Mouse (Mus musculus) hindbrain, postnatal 0 days (tissue): ENCODE measurements around the gene Sel1l3. TPM values are rescaled to one million over a fixed set of nuclear protein-coding genes. Genes with fewer than 3 reads are reported as not detected.

ENCODE experiments used
- ATAC-seq: fragments of 200-750 bp; cut with Nextera tagmentation; 2 replicates; pipeline ENCODE4 v1.8.0; 2017; ENCODE audit warnings: mild to moderate bottlenecking, moderate TSS enrichment, moderate library complexity
- DNase-seq: peaks from one replicate; pipeline ENCODE4 v3.0.0-alpha.2; 2015; ENCODE audit warnings: low spot score
- H3K27ac ChIP-seq: fragments of 300-500 bp; sonication (generic); 2 replicates; pipeline ENCODE4 v1.5.1; 2014; ENCODE audit warnings: mild to moderate bottlenecking
- H3K27me3 ChIP-seq: fragments of 300-500 bp; sonication (generic); 2 replicates; pipeline ENCODE4 v1.6.1; 2014; ENCODE audit warnings: low read length, mixed read lengths; ENCODE audit not compliant: insufficient read depth
- H3K36me3 ChIP-seq: fragments of 300-500 bp; sonication (generic); 2 replicates; pipeline ENCODE4 v1.6.1; 2014; ENCODE audit warnings: low read length, mixed read lengths; ENCODE audit not compliant: insufficient read depth
- H3K4me1 ChIP-seq: fragments of 300-500 bp; sonication (generic); 2 replicates; pipeline ENCODE4 v1.6.1; 2014; ENCODE audit warnings: antibody characterized with exemption, low read length, mixed read lengths; ENCODE audit not compliant: insufficient read depth
- H3K4me2 ChIP-seq: fragments of 300-500 bp; sonication (generic); 2 replicates; pipeline ENCODE4 v1.6.1; 2014; ENCODE audit warnings: low read depth, mild to moderate bottlenecking, low read length, moderate library complexity, mixed read lengths
- H3K4me3 ChIP-seq: fragments of 300-500 bp; sonication (generic); 2 replicates; pipeline ENCODE4 v1.5.1; 2014; ENCODE audit warnings: low read length
- H3K9ac ChIP-seq: fragments of 300-500 bp; sonication (generic); replicated peaks from 2 replicates; pipeline ENCODE4 v1.6.1; 2014; ENCODE audit warnings: mild to moderate bottlenecking, low read length, moderate library complexity, mixed read lengths
- H3K9me3 ChIP-seq: fragments of 300-500 bp; sonication (generic); 2 replicates; pipeline ENCODE4 v1.6.1; 2016; ENCODE audit warnings: low read length, mixed read lengths
- CTCF ChIP-seq: IDR thresholded peaks from 2 replicates; pipeline ENCODE4 v1.5.1; 2016; ENCODE audit warnings: antibody characterized with exemption, control low read depth, low read depth
- WGBS: fragments of 180-500 bp; shearing (Covaris S2); extraction: QIAGEN DNeasy Blood & Tissue Kit; methylation state at CpG from one replicate; pipeline ENCODE4 v1.1.7; 2014; 5-methylcytosine and 5-hydroxymethylcytosine counted together
- polyA plus RNA-seq: library from polyadenylated mRNA; unstranded; fragments of >200 nt; fragmentation: Nextera tagmentation; extraction: Ambion mirVana; gene quantifications from 2 replicates; pipeline ENCODE4 v1.2.1, GENCODE M21; 2015
- total RNA-seq: library from RNA; depleted of rRNA; stranded (reverse); fragments of >200 nt; gene quantifications from 2 replicates; pipeline ENCODE4 v1.2.3, GENCODE M21; 2014

Gene Sel1l3
- total and polyA plus RNA-seq, 2 experiments from 2014 or later = 4.7 to 19.1 TPM

- TF ChIP-seq CTCF = no peak
- H3K27me3 ChIP-seq = no peaks in the 10 kb centered on the region
- H3K36me3 ChIP-seq = no peaks in the 10 kb centered on the region
- no peaks in the 10 kb centered on the region for H3K9me3 ChIP-seq
- DNase-seq = no peak
- H3K27ac ChIP-seq = no peak overlapping the region
- no peak overlapping the region for H3K4me3 ChIP-seq
- no peak overlapping the region for H3K4me2 ChIP-seq
- 79% methylated on average over 9 of the region's 9 CpGs for WGBS
- H3K9ac ChIP-seq = no peak overlapping the region
- H3K4me1 ChIP-seq = peaks cover 3% of the 10 kb centered on the region; the same call in 1 of the 2 replicates
- no peak for ATAC-seq
Observed at GRCm38 (mm10) chr5:53108026-53108425, 105.7 kb downstream of the Sel1l3 start.

- H3K4me3 ChIP-seq = no peak overlapping the region
- 50% methylated on average over 4 of the region's 4 CpGs for WGBS
- H3K27me3 ChIP-seq = no peaks in the 10 kb centered on the region
- H3K9me3 ChIP-seq = no peaks in the 10 kb centered on the region
- DNase-seq = no peak
- no peak overlapping the region for H3K9ac ChIP-seq
- ATAC-seq = no peak
- TF ChIP-seq CTCF = no peak
- H3K4me1 ChIP-seq = peaks cover 3% of the 10 kb centered on the region; the same call in 1 of the 2 replicates
- no peak overlapping the region for H3K4me2 ChIP-seq
- no peaks in the 10 kb centered on the region for H3K36me3 ChIP-seq
- H3K27ac ChIP-seq = no peak overlapping the region
Observed at GRCm38 (mm10) chr5:53106731-53107130, 107.0 kb downstream of the Sel1l3 start.

- Histone ChIP-seq H3K27ac (no peak overlapping the region), H3K9me3 (no peaks in the 10 kb centered on the region), H3K36me3 (no peaks in the 10 kb centered on the region), H3K4me1 (peaks cover 3% of the 10 kb centered on the region; the same call in 1 of the 2 replicates), H3K9ac (no peak overlapping the region), H3K4me3 (no peak overlapping the region), H3K4me2 (no peak overlapping the region), H3K27me3 (no peaks in the 10 kb centered on the region)
- DNase-seq (no peak), ATAC-seq (no peak)
- 79% methylated on average over 4 of the region's 4 CpGs for WGBS
- TF ChIP-seq CTCF = no peak
Observed at GRCm38 (mm10) chr5:53106125-53106524, 107.6 kb downstream of the Sel1l3 start.

- WGBS = 67% methylated on average over 8 of the region's 8 CpGs
- no peaks in the 10 kb centered on the region for H3K27me3 ChIP-seq
- H3K4me2 ChIP-seq = no peak overlapping the region
- H3K4me3 ChIP-seq = no peak overlapping the region
- peaks cover 2% of the 10 kb centered on the region; the same call in 1 of the 2 replicates for H3K4me1 ChIP-seq
- no peak overlapping the region for H3K27ac ChIP-seq
- peak; percentile 64 for TF ChIP-seq CTCF
- H3K9me3 ChIP-seq = no peaks in the 10 kb centered on the region
- DNase-seq (peak; percentile 76), ATAC-seq (no peak)
- no peak overlapping the region for H3K9ac ChIP-seq
- no peaks in the 10 kb centered on the region for H3K36me3 ChIP-seq
Observed at GRCm38 (mm10) chr5:53105716-53106115, 108.0 kb downstream of the Sel1l3 start.

- Histone ChIP-seq H3K36me3 (no peaks in the 10 kb centered on the region), H3K9me3 (no peaks in the 10 kb centered on the region), H3K27me3 (no peaks in the 10 kb centered on the region), H3K9ac (no peak overlapping the region), H3K4me2 (no peak overlapping the region), H3K27ac (no peak overlapping the region), H3K4me1 (no peaks in the 10 kb centered on the region), H3K4me3 (no peak overlapping the region)
- no peak for TF ChIP-seq CTCF
- WGBS = 61% methylated on average over 13 of the region's 13 CpGs
- ATAC-seq = no peak
- DNase-seq = no peak
Observed at GRCm38 (mm10) chr5:53104177-53104855, 109.4 kb downstream of the Sel1l3 start.

- 73% methylated on average over 12 of the region's 12 CpGs for WGBS
- no peak for ATAC-seq
Observed at GRCm38 (mm10) chr5:53101848-53102473, 111.8 kb downstream of the Sel1l3 start.

GRCm38 (mm10) chr5:53091331-53091730, 122.4 kb downstream of the Sel1l3 start:
- Histone ChIP-seq H3K27me3 (no peaks in the 10 kb centered on the region), H3K27ac (no peak overlapping the region), H3K4me1 (no peaks in the 10 kb centered on the region), H3K9ac (no peak overlapping the region), H3K9me3 (no peaks in the 10 kb centered on the region), H3K4me3 (no peak overlapping the region), H3K36me3 (no peaks in the 10 kb centered on the region), H3K4me2 (no peak overlapping the region)
- no peak for TF ChIP-seq CTCF
- WGBS = 74% methylated on average over 3 of the region's 3 CpGs
- DNase-seq (no peak), ATAC-seq (no peak)

More at GRCm38 (mm10) chr5:53101848-53102473, 111.8 kb downstream of the Sel1l3 start:
- H3K4me3 ChIP-seq = no peak overlapping the region
- no peaks in the 10 kb centered on the region for H3K36me3 ChIP-seq
- no peak overlapping the region for H3K4me2 ChIP-seq
- H3K4me1 ChIP-seq = no peaks in the 10 kb centered on the region
- TF ChIP-seq CTCF = no peak
- H3K27ac ChIP-seq = no peak overlapping the region
- no peak overlapping the region for H3K9ac ChIP-seq
- H3K9me3 ChIP-seq = no peaks in the 10 kb centered on the region
- H3K27me3 ChIP-seq = no peaks in the 10 kb centered on the region
- DNase-seq = no peak
